Mouse (Mus musculus): ENCODE measurements at regions not wholly inside any gene's neighbourhood (a gene's known extent, or its start where the extent isn't known, plus 50 kb on each side); places are given as distances from the start of the nearest gene placed in this dataset.

DNA sequence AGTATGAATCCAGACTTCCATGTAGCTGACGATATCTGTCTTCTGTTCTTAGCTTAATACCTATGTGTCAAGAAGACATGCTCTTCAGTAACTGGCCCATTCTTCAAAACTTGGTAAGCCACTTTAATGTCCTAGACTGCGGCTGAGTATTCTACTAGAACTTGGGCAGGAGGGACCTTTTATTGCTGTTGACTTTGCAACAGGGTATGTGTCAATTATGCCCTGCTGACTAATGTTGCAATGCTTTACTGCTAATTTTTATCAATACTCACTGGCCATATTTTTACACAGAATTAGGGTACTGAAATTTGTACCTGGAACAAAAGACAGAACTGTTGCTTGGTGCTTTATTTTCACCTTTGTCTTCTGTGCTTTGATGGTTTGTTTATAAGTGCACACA is 746.9 kb downstream of the Ppargc1a start:
- no peak for DNase-seq (ENCODE audit: low spot score)

DNA sequence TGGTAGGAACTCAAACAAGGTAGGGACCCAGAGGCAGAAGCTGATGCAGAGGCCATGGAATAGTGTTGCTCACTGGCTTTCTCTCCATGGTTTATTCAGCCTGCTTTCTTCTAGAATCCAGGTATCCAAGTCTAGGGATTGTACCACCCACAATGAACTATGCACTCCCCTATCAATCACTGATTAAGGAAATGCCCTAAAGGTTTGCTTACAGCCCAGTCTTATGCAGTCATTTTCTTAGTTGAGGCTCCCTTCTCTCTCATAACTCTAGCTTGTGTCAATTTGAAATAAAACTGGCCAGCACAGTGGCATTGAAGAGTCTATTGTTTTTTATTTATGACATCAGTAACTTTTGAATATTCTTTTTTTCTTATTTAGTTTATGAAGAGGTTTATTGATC is 747.6 kb downstream of the Ppargc1a start:
- no peak for DNase-seq (ENCODE audit: low spot score)

DNA sequence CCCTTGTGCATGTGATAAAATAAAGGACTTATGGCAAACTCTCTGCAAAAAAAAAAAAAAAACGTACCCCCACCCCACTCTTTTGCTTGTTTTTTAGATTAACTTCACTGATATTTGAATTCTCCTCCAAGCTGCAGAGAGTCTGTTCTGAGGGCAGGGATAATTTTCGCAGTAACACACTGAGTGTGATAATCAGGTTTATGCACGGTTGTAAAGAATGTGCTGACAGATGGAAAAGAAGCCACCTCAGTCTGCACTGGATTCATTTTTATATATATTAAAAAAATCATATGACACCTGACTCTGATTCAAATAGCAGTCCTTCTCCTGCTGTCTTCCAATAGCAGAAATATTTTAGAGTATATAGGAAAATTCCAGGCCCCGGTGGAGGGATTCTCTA is 736.5 kb upstream of the Adgra3 start:
- DNase-seq (ENCODE audit: low spot score), result no peak

DNA sequence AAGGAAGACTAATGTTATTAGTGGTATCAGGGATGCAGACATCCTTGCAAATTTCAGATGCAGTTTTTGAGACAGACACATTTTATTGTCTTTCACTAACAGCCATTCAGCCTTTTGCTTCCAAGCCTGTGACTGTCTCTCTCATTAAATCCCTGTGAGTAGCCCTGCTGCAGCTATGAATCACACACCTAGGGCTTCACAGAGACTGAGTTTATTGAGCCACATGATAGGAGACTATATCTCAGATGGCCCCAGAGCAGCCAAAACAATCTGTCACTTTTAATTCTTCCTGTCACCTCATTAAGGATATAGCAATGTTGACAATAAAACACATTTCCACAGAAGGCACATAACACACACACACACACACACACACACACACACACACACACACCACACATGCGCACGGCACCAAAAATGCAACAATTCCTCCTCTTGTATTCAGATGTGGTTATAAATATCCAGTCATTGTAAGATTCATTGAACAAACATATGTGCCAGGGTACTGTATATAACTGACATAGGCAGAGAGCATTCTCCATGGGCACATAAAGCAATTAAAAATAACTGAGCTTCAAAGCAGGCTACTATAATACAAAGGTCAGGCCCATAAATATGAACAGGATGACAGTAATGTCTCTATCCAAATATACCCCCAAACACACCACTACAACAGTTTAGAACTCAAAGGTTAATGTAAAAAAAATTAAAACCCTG is 735.8 kb upstream of the Adgra3 start:
- DNase-seq (ENCODE audit: low spot score), result no peak

DNA sequence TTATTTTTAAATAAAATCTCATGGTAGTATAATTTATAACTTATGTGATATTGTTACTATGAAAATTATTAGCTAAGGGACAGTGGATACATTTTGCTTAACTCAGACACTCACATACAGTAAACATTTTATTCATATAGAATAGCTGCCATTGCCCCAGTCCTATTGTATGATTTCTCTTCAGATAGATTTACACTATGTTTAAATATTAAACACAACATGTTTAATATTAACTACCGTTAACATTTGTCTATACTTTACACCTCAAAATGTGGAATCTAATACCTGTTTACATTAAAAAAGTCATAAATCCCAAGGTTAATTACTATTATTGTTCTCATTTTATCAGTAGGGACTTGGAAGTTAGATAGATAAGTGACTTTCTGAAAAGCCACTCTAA is 734.8 kb upstream of the Adgra3 start:
- DNase-seq (ENCODE audit: low spot score), result no peak

DNA sequence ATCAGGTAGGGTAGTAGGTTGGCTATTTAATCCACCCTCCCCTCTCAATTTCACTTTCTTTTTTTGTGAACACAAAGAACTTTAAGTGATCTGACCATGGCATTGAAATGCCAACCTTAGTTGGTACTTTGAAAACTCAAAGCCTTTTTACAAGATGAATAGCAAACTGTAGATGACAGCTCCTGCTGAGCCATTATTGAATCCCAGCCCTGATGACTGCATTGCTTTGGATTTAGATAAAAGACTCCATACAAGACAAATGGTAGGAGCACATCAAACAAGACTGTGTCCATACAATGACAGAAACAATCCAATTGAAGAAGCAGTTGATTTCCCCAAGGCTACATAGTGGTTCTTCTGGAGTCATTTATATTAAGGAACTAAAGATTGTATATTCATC is 726.5 kb upstream of the Adgra3 start:
- no peak for DNase-seq (ENCODE audit: low spot score)

DNA sequence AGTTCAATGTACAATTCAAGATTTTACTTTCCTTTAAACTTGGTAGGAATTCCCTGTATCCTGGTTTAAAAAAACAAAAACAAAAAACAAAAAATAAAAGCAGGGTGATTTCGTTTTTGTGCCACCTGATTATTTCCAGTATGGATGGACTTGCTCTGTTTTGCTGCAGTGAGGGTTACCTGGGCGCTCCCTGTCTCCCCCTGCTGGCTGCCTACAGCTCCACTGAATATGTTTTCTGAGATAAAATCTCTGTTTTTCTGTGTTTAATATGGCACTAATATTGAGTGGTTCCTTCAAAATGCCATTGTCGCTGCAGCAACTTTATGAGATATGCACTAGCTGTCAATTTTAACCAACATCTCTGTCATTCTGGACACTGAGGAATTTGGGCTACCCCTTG is 720.3 kb upstream of the Adgra3 start:
- DNase-seq (ENCODE audit: low spot score), result no peak

DNA sequence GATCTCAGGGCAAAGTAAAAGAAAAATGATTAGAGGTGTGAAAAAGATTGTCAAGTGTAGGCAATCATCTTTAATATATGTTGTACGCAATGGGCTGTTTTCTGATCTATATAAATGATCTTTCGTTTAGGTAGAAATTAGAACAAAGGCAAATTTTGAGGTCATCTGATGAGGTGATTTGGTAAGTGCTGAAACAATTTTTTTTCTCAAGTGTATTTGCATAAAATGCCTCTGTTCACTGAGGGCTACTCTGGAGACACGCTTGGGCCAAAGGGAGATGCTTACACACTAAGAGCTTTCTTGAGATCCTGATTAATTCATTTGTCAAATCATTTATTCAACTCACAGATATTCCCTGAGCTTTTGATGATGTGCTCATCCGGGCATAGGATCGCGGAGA is 719.4 kb upstream of the Adgra3 start:
- DNase-seq (ENCODE audit: low spot score), result no peak

DNA sequence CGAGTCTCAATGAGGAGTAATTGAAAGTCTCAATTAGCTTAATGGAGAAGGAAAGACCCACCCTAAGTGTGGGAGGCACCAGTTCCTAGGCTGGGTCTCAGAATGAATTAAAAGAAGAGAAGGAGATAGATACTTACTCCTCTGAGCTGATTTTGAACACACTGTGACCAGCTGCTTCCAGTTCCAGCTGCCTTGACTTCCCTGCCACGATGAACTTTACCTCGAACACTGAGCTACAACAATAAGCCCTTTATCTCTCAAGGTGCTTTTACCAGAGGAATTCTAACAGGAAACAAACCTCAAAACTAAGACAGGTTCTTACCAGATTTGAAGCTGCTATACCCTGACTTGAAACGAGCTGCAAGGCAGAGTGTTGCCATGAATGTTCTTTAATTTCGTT is 703.5 kb upstream of the Adgra3 start:
- no peak for DNase-seq (ENCODE audit: low spot score)

DNA sequence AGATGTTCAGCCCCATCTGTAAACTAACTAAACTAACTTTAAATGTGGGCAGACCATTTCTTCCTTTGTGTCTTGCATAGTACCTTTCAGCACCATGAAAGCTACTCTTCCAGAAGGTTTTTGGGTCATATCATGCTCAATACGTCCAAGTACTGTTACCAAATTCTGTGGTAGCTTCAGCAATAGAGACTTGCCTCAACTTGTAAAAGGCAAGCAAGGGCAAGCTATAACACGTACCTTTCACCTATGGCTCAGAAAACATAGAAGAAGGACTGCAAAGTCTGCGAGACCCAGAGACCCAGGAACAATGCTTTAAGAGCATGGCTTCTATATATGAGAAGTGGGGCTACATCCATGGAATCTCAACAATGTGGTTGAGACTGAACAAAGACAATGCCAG is 701.6 kb upstream of the Adgra3 start:
- DNase-seq (ENCODE audit: low spot score), result no peak

DNA sequence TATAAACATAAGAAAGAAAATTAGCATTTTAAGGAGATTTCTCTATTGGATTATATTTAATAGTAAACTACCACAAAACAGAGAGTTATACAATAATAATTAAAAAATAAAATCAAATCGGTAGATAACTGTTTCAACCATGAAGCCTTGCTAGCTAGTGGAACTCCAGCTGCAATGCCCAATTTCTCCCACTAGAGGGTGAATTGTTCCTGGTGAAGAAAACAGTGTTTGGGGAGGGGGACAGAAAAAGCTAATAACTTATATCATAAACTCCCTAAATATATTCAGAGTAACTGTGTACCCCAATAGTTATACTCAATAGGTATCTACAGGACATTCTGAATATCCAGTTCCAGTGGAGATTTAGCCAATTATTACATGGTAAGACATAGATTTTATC is 694.0 kb upstream of the Adgra3 start:
- peak; percentile 65 for DNase-seq (ENCODE audit: low spot score)

DNA sequence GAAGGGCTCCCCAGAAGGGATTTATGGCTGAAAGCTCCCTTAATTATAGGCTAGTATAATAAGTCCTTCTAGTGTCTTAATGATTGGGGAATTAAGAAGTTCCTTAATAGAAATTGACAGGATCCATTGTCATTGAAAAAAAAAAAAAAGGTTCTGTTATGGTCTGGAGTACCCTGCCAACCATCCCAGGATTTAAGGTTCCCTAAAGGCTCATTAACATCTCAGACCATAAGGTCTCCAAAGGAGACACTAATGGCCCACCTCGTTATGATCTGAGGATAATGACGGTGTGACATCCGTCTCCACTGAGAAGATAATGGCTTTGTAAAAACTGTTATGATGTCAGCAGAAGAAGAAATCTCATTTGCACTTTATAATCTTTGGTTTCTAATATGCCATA is 692.6 kb upstream of the Adgra3 start:
- no peak for DNase-seq (ENCODE audit: low spot score)

DNA sequence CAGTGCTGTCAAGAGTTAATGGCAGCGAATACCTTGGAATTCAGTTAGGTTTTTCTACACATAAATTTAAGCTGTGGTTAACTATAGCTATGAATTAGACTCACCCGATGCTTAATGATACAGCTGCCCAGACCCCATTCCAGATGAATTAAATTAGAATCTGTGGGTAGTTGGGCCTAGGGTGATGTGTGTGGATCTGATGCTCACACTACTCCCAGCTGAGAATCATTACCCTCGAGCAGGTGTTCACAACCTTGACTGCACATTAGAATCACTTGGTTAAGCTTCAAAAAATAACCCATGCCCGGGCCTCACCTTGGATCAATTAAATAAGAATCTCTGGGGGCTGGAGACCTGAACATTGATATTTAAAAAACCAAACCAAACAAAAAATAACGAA is 684.2 kb upstream of the Adgra3 start:
- no peak for DNase-seq (ENCODE audit: low spot score)

DNA sequence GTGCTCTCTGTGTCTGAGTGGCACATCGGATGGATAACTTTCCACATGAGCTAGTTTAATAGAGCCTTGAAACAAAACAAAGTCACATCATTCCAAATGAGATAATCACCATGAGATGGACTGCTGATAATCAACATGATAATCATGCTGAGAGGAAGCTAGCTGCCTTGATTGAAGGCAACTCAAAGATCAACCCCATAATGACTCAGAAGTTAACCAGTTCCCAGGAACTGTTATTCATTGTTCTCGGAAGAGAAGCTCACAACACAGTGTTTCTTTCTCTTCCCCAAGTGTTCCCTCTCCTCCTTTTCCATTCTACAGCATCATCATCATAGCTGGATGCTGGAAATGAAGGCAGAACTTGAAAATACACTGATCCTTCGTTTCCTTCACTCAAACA is 674.9 kb upstream of the Adgra3 start:
- no peak for DNase-seq (ENCODE audit: low spot score)

DNA sequence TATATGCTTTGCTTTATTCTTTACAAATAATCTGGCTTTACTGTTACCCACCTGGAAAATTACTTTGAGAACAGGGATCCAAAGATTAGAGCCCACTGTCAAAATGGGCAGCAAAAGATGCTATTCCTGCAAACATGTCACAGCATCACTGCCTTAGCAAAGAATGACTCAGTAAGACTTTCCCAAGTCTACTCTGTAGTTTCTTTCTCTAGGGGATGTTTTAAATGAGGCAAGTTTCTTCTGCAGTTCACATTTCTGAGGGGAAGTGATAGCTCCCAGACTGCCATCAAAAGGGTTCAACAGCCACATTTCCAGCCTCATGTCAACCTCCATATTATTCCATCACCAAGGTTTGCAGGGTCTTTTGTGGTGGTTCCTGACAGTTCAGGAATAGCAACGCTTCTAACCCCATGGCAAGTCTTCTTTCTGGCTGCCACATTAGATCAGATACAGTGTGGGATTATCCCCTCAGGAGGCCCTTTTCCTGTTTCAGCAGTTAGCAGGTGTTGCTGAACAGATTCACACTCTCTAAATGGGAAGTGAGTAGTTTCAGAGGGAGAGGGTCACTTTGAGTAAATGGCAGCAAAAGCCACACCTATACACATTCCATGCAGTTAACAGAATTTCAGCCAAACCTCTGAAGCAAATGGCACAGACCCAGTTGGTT is 669.7 kb upstream of the Adgra3 start:
- no peak for DNase-seq (ENCODE audit: low spot score)

DNA sequence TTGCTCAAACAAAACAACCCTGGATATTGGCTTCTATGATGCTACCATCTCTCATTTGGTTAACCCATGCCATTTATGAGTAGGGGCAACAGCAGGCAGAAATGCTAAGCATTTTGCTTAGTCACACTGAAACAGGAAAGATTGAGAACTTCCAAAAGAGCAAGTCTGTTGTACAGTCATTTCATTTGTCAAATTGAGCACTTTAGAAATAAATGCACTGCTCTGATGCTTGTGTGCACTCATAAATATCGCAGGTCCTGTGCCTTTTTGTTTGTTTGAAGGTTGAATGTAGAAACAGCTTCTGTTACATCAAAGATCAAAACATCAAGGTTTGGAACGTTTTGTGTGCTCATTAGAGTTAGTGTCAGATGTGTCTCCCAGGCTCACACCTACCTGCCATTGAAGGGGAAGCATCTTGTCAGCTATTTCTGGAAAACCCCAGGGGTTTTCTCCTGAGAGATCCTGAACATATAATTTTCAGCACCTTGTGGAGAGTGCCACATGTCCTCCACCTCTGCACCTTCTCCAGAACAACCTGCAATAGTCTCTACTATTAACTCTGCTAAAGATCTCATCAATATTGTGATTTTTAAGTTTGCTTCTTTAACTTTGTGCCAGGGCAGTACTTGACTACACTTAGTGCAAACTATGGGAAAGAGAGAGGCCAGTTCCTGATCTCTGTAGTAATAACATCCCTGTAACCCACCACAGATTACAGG is 648.3 kb upstream of the Adgra3 start:
- no peak for DNase-seq (ENCODE audit: low spot score)

DNA sequence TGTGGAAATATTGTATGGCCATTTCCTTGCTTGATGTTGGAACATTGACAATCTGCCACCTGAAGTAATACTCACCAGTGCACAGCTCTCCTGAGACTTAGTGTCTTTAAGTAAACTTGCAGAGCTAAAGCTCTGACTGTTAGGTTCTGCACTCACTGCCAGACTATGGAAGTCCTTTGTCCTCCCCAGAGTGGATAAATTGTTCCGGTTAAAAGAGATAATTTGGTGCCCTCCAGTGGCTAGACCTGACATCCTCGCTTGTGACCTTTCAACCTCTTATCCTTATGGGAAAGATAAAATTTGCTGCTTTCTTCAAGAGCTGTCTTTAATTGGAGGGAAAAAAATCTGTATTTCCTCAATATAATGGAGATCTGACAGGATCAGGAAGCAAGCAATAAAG is 639.3 kb upstream of the Adgra3 start:
- no peak for DNase-seq (ENCODE audit: low spot score)

DNA sequence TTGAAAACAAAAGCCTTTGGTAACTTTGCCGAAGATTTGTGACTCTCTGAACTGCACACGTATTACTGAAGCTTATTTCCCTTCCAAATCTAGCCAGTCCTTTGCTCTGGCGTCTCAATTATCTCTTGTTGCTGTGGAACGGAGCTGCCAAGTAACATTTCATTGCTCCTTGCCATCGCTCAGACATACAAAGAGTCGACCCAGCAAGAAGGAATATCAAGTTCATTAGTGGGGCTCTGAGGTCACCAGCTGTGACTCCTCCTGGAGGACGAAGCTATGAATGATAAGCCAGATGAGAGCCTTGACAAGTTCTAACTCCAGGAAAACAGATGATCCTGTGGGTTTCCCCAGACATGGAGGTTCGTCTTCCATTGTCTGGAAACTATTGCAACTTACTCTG is 638.8 kb upstream of the Adgra3 start:
- no peak for DNase-seq (ENCODE audit: low spot score)

DNA sequence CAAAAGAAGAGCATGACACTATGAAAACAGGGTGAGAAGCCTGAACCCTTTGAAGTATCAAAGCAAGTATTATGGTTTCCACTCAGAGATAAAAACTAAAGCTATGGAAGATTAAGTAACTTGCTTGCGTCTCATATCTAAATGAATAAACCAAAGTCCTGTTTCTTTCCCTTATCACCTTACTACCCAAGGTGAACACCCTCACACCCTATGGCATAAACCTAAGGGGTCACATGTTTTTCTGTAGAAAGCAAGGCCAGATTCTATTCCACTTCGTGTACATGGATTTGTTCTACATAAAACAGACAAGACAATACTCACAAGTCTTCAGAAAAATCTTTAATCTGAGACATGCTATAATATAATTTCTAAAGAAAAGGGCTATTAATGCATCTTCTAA is 629.6 kb upstream of the Adgra3 start:
- DNase-seq (ENCODE audit: low spot score), result no peak

DNA sequence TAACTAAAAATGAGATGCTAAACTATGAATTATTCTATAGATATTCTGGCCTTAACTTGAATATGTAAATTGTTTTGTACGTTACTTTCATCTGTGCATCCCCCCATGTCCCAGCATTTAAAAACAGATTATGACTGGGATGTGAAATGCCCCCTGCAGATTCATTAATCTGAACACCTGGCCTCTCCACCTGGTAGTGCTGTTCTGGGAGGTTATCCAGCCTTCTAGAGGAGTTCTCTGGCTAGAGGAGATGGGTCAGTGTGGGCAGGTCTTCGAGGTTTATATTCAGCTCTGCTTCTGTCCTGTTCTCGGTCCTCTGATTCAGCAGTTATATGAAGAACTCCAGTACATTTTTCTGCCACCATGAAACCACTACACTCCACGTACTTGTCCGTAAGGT is 625.2 kb upstream of the Adgra3 start:
- no peak for DNase-seq (ENCODE audit: low spot score)

DNA sequence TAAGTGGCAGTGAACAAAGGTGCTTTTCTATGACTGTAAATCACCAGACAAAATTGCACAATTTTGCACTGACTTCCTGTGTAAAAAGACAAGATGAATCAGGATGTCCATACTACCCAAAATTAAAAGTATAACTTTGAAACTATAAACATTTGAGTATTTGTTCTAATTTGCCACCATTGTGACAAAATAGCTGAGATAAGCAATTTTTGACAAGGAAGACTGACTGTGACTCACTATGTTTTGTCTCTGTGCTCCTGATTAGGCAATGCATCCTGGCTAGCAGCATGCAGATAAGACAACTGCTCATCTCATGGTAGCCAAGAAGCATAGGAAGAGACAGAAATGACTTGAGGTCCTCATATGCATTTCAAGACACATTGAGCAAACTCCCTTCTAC is 577.7 kb upstream of the Adgra3 start:
- DNase-seq (ENCODE audit: low spot score), result no peak

DNA sequence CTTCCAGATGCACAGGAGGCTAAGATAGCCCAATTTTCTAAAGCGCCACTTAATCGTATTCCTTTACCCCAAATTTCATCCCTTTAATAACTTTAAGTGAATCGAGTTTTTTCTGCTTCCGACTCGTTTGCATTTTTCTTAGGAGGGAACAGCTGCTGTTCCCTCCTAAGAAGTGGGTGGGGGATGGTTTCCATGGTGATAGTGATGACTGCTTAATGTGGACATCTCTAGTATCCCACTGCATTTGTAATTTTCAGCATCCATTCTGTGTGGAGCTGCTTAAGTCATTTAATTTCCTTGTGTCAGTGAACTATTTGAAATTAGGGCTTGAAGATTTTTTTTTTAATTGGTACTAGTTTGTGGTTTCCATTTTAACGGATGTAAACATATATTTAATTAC is 567.8 kb upstream of the Adgra3 start:
- no peak for DNase-seq (ENCODE audit: low spot score)

DNA sequence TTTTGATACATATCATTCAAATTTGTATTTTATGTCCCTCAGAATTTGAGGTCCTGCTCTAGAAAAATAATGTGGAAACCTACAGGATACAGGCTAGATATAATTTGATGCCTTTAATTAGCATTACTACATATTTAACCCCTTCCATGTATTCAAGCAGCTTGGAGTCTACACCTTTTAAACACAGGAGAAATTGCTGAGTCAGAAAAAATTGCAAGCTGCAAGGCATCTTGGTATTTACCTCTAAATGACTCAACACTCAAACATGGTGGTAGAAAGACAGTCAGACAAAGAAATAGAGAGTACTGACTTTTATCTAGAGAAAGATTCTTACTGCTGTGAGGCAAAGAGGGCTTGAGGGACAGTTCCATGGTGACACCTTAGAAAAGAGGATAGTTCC is 565.4 kb upstream of the Adgra3 start:
- DNase-seq (ENCODE audit: low spot score), result no peak
